Mouse (Mus musculus) heart, postnatal 0 days (tissue): ENCODE measurements at regions not wholly inside any gene's neighbourhood (a gene's known extent, or its start where the extent isn't known, plus 50 kb on each side); places are given as distances from the start of the nearest gene placed in this dataset.

ENCODE experiments used
- CTCF ChIP-seq: IDR thresholded peaks from 2 replicates; pipeline ENCODE4 v1.5.1; 2016; ENCODE audit warnings: antibody characterized with exemption, control low read depth, low read depth
- EP300 ChIP-seq: IDR thresholded peaks from 2 replicates; pipeline ENCODE4 v1.6.1; 2016; ENCODE audit warnings: antibody characterized with exemption, low read depth

- TF ChIP-seq CTCF: no peak
- TF ChIP-seq EP300: no peak
Observed at GRCm38 (mm10) chr14:109891896-109892165, 863.1 kb downstream of the Slitrk6 start.
